Mouse (Mus musculus) small intestine, adult 2 months (tissue): ENCODE data around the gene Hamp2.

ENCODE experiments used
- CTCF ChIP-seq: fragments of 200-500 bp; IDR thresholded peaks from 2 replicates; pipeline ENCODE4 v1.5.1; 2012; ENCODE audit warnings: low read depth, mild to moderate bottlenecking, control low read depth, inconsistent platforms, low read length, moderate library complexity, mixed read lengths; ENCODE audit not compliant: insufficient replicate concordance, insufficient read length; ENCODE audit errors: extremely low read depth
- POLR2A ChIP-seq: fragments of 200-500 bp; IDR thresholded peaks from 2 replicates; pipeline ENCODE4 v1.6.1; 2012; ENCODE audit warnings: low read depth, mild to moderate bottlenecking, control low read depth, inconsistent platforms, low read length, moderate library complexity

DNA sequence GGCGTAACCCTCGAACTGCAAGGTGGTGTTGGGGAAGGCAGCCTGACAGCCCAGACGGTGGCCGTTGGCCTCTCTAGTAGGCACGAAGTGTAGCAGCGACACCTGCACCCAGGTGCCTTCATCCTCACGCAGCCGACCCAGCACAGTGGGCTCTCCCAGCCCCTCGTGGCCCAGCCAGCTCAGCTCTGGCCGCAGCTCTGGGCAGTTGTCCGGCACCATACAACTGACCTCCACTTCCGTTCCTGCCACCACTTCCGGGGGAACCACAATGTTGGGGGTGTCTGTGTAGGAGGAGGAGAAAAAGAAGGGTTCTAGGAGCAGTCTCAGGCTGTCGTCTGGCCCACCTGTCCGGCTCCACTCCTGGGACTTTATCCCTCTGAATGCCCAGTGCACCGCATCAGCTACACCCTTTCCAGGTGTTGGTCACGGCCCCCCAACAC is 15.5 kb downstream of the Hamp2 start:
- no peak for TF ChIP-seq CTCF
- TF ChIP-seq POLR2A: no peak
